ENCODE assay signal across 7 mouse cellular contexts in the genomic region with DNA sequence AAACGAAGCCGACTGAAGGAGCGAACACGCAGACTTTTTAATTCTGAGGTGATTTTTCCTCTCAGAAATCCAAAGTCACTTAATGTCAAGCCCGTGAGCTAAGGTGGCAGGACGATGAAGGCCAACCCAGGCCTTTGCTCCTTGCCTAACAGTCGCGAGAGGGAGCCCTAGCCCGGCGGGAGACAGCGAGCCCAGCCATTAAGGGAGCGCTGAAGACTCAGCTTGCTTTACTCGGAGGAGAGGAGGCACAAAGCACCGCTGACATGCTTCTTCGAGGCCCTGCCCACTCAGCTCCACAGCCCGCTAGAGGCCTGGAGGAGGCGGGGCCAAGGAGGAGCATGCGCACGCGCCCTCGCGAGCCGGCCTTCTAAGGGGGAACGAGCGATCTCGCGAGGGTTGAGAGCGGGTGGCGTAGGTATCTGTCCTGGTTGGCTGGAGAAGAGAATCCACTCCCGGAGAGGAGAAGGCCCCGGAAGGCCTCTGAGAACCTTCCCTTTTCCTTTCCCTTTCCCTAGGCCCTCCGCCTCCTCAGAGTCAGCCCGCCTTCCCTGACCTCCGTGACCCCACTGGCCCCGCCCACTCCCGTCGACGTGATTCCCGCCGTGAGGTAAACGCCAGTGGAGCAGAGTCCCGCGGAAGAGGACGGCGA. TPM values are rescaled to one million over a fixed set of nuclear protein-coding genes. Genes with fewer than 3 reads are reported as not detected.
A peak's percentile ranks its signal among the peaks of the same experiment; 100 is the strongest.
DNase-seq lines count a peak whose midpoint lies in the region; ATAC-seq lines count a peak whose summit lies in the region.
"Not testable (repeated sequence)": the region's sequence is repeated elsewhere in the genome, so short reads cannot be mapped to it uniquely, and the experiment has no call there.

No protein-coding gene starts in this region.

- peak overlapping the region; percentile 8; the same call in 1 of the 2 replicates for H3K4me2 ChIP-seq in forebrain, embryonic 15.5 days (replicated peaks)
- H3K4me2 ChIP-seq in hindbrain, embryonic 11.5 days (replicated peaks; ENCODE audit: low read depth, low read length) = not testable (repeated sequence)
- H3K4me2 ChIP-seq in kidney, embryonic 16.5 days (replicated peaks; ENCODE audit: low read depth, low read length) = peak overlapping the region; percentile 46
- H3K4me2 ChIP-seq in liver, embryonic 13.5 days = peak overlapping the region; percentile 41

- H3K4me1 ChIP-seq in brown adipose tissue, adult 24 weeks (ENCODE audit: control insufficient read depth, insufficient read depth, insufficient read length, low read length); forebrain, embryonic 15.5 days; hindbrain, embryonic 11.5 days (replicated peaks; ENCODE audit: control insufficient read depth, insufficient read depth, low read length); kidney, embryonic 16.5 days (ENCODE audit: insufficient read depth, low read length); liver, embryonic 13.5 days (replicated peaks): not testable (repeated sequence)

- not testable (repeated sequence) for H3K27me3 ChIP-seq in forebrain, embryonic 15.5 days; hindbrain, embryonic 11.5 days (ENCODE audit: control insufficient read depth, insufficient read depth, low read length); kidney, embryonic 16.5 days (ENCODE audit: insufficient read depth, low read length); liver, embryonic 13.5 days

- H3K9me3 ChIP-seq in forebrain, embryonic 15.5 days = peaks cover 20% of the 10 kb centered on the region
- H3K9me3 ChIP-seq in hindbrain, embryonic 11.5 days (ENCODE audit: control insufficient read depth, low read length) = not testable (repeated sequence)
- peaks cover 29% of the 10 kb centered on the region for H3K9me3 ChIP-seq in kidney, embryonic 16.5 days (ENCODE audit: low read length)
- peaks cover 23% of the 10 kb centered on the region for H3K9me3 ChIP-seq in liver, embryonic 13.5 days (replicated peaks)

- not testable (repeated sequence) for H3K36me3 ChIP-seq in forebrain, embryonic 15.5 days; hindbrain, embryonic 11.5 days (ENCODE audit: control insufficient read depth, insufficient read depth, low read length); kidney, embryonic 16.5 days (ENCODE audit: insufficient read depth, low read length); liver, embryonic 13.5 days

- not testable (repeated sequence) for H3K27ac ChIP-seq in brown adipose tissue, adult 24 weeks (replicated peaks; ENCODE audit: low read depth, low read length); forebrain, embryonic 15.5 days (replicated peaks); hindbrain, embryonic 11.5 days (ENCODE audit: low read depth, low read length); kidney, embryonic 16.5 days (ENCODE audit: low read length); liver, embryonic 13.5 days

- H3K4me3 ChIP-seq in brown adipose tissue, adult 24 weeks (ENCODE audit: insufficient read depth, low read depth, low read length) = 0 out of 2 replicates have a peak overlapping the region, but pooled peaks have one; percentile 9
- H3K4me3 ChIP-seq in forebrain, embryonic 15.5 days = not testable (repeated sequence)
- H3K4me3 ChIP-seq in hindbrain, embryonic 11.5 days (ENCODE audit: low read depth, low read length) = peak overlapping the region; percentile 14; the same call in 1 of the 2 replicates
- H3K4me3 ChIP-seq in kidney, embryonic 16.5 days (ENCODE audit: low read length) = peak overlapping the region; percentile 25
- peak overlapping the region; percentile 27; the same call in 1 of the 2 replicates for H3K4me3 ChIP-seq in liver, embryonic 13.5 days (replicated peaks)

- ATAC-seq in forebrain, embryonic 15.5 days (replicated peaks); kidney, embryonic 16.5 days (ENCODE audit: low FRiP score, low TSS enrichment): not testable (repeated sequence)
- ATAC-seq in hindbrain, embryonic 11.5 days (ENCODE audit: low FRiP score) = 0 out of 2 replicates have a peak, but pooled peaks have one; percentile 59
- ATAC-seq in liver, embryonic 13.5 days (ENCODE audit: low read depth) = 0 out of 2 replicates have a peak, but pooled peaks have one; percentile 23

- 38% methylated on average over 45 of the region's 45 CpGs for WGBS in forebrain, embryonic 15.5 days
- 44% methylated on average over 27 of the region's 45 CpGs for WGBS in hindbrain, embryonic 11.5 days
- 40% methylated on average over 31 of the region's 45 CpGs for WGBS in kidney, embryonic 16.5 days
- 28% methylated on average over 44 of the region's 45 CpGs for WGBS in liver, embryonic 13.5 days (ENCODE audit: insufficient replicate concordance)

- H3K9ac ChIP-seq in forebrain, embryonic 15.5 days (replicated peaks); hindbrain, embryonic 11.5 days (ENCODE audit: low read depth, low read length); kidney, embryonic 16.5 days (replicated peaks; ENCODE audit: low read length); liver, embryonic 13.5 days: not testable (repeated sequence)

- DNase-seq in hindbrain, embryonic 11.5 days (ENCODE audit: low spot score) = peak; percentile 10
- not testable (repeated sequence) for DNase-seq in liver, embryonic 13.5 days
- DNase-seq in neural tube, embryonic 10.5 days (ENCODE audit: extremely low spot score, low spot score) = peak; percentile 19
- peak; percentile 88 for DNase-seq in testis, postnatal 14 days (ENCODE audit: low spot score)

RNA-seq across cellular contexts. Expression of gene Zfp987, which starts 30.0 kb away (rescaled TPM):
- polyA plus RNA-seq in brown adipose tissue, adult 24 weeks (2012; ENCODE audit: insufficient read depth, insufficient read length, missing spikeins) = not detected in 2 replicates
- not detected in 2 replicates for polyA plus RNA-seq in forebrain, embryonic 15.5 days (2015; fragmentation: Nextera tagmentation; extraction: Ambion mirVana)
- not detected in 2 replicates for polyA plus RNA-seq in hindbrain, embryonic 11.5 days (2014; fragmentation: Nextera tagmentation; extraction: Ambion mirVana)
- polyA plus RNA-seq in kidney, embryonic 16.5 days (2015; fragmentation: Nextera tagmentation; extraction: Ambion mirVana) = not detected in 2 replicates
- polyA plus RNA-seq in liver, embryonic 13.5 days (2015; fragmentation: Nextera tagmentation; extraction: Ambion mirVana) = 0.13 and 0.28 TPM in 2 replicates
